Mouse (Mus musculus) limb, embryonic 11.5 days (tissue): ENCODE measurements around the gene Nol6. TPM values are rescaled to one million over a fixed set of nuclear protein-coding genes. Genes with fewer than 3 reads are reported as not detected.

Source experiments
- ATAC-seq: fragments of 200-750 bp; cut with Nextera tagmentation; 2 replicates; pipeline ENCODE4 v1.8.0; 2017; ENCODE audit warnings: low read depth; ENCODE audit not compliant: insufficient number of reproducible peaks, low FRiP score, low TSS enrichment
- DNase-seq: peaks from one replicate; pipeline ENCODE4 v3.0.0-alpha.2; 2015; ENCODE audit warnings: low spot score
- H3K27ac ChIP-seq: fragments of 300-500 bp; sonication (generic); replicated peaks from 2 replicates; pipeline ENCODE4 v1.5.1; 2014; ENCODE audit warnings: low read depth, mild to moderate bottlenecking, low read length
- H3K27me3 ChIP-seq: fragments of 300-500 bp; sonication (generic); 2 replicates; pipeline ENCODE4 v1.6.1; 2014; ENCODE audit warnings: mild to moderate bottlenecking, low read length, mixed read lengths; ENCODE audit not compliant: control insufficient read depth, insufficient read depth
- H3K36me3 ChIP-seq: fragments of 300-500 bp; sonication (generic); 2 replicates; pipeline ENCODE4 v1.6.1; 2014; ENCODE audit warnings: mild to moderate bottlenecking, low read length, moderate library complexity, mixed read lengths; ENCODE audit not compliant: control insufficient read depth, insufficient read depth
- H3K4me1 ChIP-seq: fragments of 300-500 bp; sonication (generic); 2 replicates; pipeline ENCODE4 v1.6.1; 2014; ENCODE audit warnings: low read length, mixed read lengths; ENCODE audit not compliant: control insufficient read depth, insufficient read depth
- H3K4me2 ChIP-seq: fragments of 300-500 bp; sonication (generic); 2 replicates; pipeline ENCODE4 v1.6.1; 2014; ENCODE audit warnings: low read depth, mild to moderate bottlenecking, moderate library complexity; ENCODE audit not compliant: severe bottlenecking
- H3K4me3 ChIP-seq: fragments of 300-500 bp; sonication (generic); 2 replicates; pipeline ENCODE4 v1.5.1; 2014; ENCODE audit warnings: low read depth, low read length
- H3K9ac ChIP-seq: fragments of 300-500 bp; sonication (generic); 2 replicates; pipeline ENCODE4 v1.6.1; 2014; ENCODE audit warnings: mild to moderate bottlenecking, low read length
- H3K9me3 ChIP-seq: fragments of 300-500 bp; sonication (generic); 2 replicates; pipeline ENCODE4 v1.6.1; 2016; ENCODE audit warnings: low read length; ENCODE audit not compliant: control insufficient read depth
- WGBS: fragments of 180-500 bp; shearing (Covaris S2); extraction: QIAGEN DNeasy Blood & Tissue Kit; methylation state at CpG from one replicate; pipeline ENCODE4 v1.1.7; 2014; 5-methylcytosine and 5-hydroxymethylcytosine counted together
- polyA plus RNA-seq: library from polyadenylated mRNA; unstranded; fragments of >200 nt; fragmentation: Nextera tagmentation; extraction: Ambion mirVana; gene quantifications from 2 replicates; pipeline ENCODE4 v1.2.1, GENCODE M21; 2014

Gene Nol6
- polyA plus RNA-seq, 1 experiment from 2014 or later, result 27.1 TPM

DNA sequence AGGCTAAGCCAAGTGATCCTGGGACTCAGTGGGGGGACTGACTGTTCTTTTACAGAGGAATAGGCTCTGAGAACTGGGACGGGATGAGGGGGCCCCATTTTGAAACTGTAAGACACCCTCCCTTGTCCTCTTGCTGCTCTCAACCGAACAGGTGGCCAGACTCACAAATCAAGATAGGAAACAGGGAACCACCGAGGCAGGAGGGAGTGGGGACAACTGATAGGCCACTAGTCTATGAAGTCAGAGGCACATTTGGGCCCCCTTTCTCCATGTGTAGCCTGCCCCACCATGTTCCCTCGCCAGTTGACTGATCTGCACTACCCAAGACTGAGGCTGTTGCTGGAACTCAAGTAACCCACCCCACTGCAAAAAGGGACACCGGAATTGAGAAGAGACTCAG is 27.5 kb downstream of the Nol6 start:
- no peak overlapping the region for H3K27ac ChIP-seq
- H3K9me3 ChIP-seq, result no peaks in the 10 kb centered on the region
- H3K36me3 ChIP-seq, result no peaks in the 10 kb centered on the region
- no peak for DNase-seq
- H3K27me3 ChIP-seq, result peaks cover 17% of the 10 kb centered on the region
- no peak for ATAC-seq
- H3K4me2 ChIP-seq, result no peak overlapping the region
- WGBS, result 70% methylated on average over 5 of the region's 5 CpGs
- H3K4me1 ChIP-seq, result peaks cover 10% of the 10 kb centered on the region
- no peak overlapping the region for H3K9ac ChIP-seq
- H3K4me3 ChIP-seq, result no peak overlapping the region

- no peak overlapping the region for H3K4me2 ChIP-seq
These were observed 28.1 kb downstream of the Nol6 start for GRCm38 (mm10) chr4:41096169-41096568.

GRCm38 (mm10) chr4:41094361-41094760 is 29.9 kb downstream of the Nol6 start:
- 87% methylated on average over 9 of the region's 9 CpGs for WGBS
- DNase-seq (no peak), ATAC-seq (no peak)
- Histone ChIP-seq H3K9ac (no peak overlapping the region), H3K4me3 (no peak overlapping the region), H3K9me3 (no peaks in the 10 kb centered on the region), H3K4me2 (no peak overlapping the region), H3K27ac (no peak overlapping the region), H3K4me1 (peaks cover 16% of the 10 kb centered on the region), H3K36me3 (no peaks in the 10 kb centered on the region), H3K27me3 (peaks cover 17% of the 10 kb centered on the region)

More at GRCm38 (mm10) chr4:41096169-41096568, 28.1 kb downstream of the Nol6 start:
- peaks cover 17% of the 10 kb centered on the region for H3K27me3 ChIP-seq
- ATAC-seq, result no peak
- no peak overlapping the region for H3K4me3 ChIP-seq
- no peak overlapping the region for H3K9ac ChIP-seq
- 39% methylated on average over 8 of the region's 8 CpGs for WGBS
- H3K9me3 ChIP-seq, result no peaks in the 10 kb centered on the region
- H3K36me3 ChIP-seq, result no peaks in the 10 kb centered on the region
- DNase-seq, result no peak
- H3K4me1 ChIP-seq, result peaks cover 16% of the 10 kb centered on the region
- H3K27ac ChIP-seq, result no peak overlapping the region

DNA sequence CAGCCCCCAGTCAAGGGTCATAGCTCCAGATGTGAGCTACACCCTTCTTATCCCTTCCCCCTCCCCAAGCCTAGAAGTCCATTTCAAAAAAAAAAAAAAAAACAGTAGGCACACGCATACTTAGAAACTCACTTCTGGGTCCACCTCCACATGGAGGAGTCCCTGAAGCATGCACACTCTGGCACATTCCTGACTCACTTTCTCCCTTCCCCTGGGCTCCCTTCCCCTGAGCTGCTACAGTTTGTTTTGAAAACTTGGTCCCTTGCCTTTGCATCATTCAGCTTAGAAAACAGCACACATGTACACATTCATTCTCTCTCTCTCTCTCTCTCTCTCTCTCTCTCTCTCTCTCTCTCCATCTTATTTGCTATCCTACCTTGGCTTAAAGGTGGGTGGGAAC is 31.3 kb downstream of the Nol6 start:
- DNase-seq (no peak), ATAC-seq (no peak)
- 55% methylated on average over 1 of the region's 1 CpGs for WGBS
- Histone ChIP-seq H3K36me3 (no peaks in the 10 kb centered on the region), H3K4me1 (peaks cover 9% of the 10 kb centered on the region), H3K4me3 (no peak overlapping the region), H3K27me3 (peaks cover 10% of the 10 kb centered on the region), H3K4me2 (no peak overlapping the region), H3K27ac (no peak overlapping the region), H3K9ac (no peak overlapping the region), H3K9me3 (no peaks in the 10 kb centered on the region)

GRCm38 (mm10) chr4:41091391-41091790 is 32.9 kb downstream of the Nol6 start:
- no peak for ATAC-seq
- Histone ChIP-seq H3K9ac (no peak overlapping the region), H3K27ac (no peak overlapping the region), H3K27me3 (no peaks in the 10 kb centered on the region), H3K9me3 (no peaks in the 10 kb centered on the region), H3K36me3 (no peaks in the 10 kb centered on the region), H3K4me3 (no peak overlapping the region), H3K4me1 (peaks cover 7% of the 10 kb centered on the region), H3K4me2 (no peak overlapping the region)
- no peak for DNase-seq
- WGBS, result 52% methylated on average over 3 of the region's 3 CpGs

DNA sequence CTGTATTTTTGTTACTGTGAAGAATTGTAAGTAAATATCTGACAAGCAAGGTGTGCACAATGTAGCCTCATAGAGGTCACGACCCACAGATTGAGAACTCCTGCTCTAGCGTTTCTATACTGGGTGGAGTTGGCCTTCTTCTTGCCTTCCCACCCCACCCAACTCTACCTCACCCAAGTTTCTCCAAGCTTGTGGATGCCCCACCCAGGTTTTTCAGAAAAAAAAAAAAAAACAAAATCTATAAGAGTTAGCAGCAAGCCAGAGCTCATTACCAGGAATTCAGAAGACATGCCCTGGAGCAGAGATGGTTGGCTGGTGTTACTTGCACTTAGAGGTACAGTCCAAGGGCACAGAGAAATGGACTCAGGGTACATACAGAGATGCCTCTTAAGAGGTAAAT is 34.5 kb downstream of the Nol6 start:
- 78% methylated on average over 2 of the region's 2 CpGs for WGBS
- DNase-seq, result no peak
- Histone ChIP-seq H3K27me3 (no peaks in the 10 kb centered on the region), H3K4me2 (no peak overlapping the region), H3K4me3 (no peak overlapping the region), H3K9ac (no peak overlapping the region), H3K27ac (0 out of 2 replicates have a peak overlapping the region, but pooled peaks have one; percentile 45), H3K36me3 (no peaks in the 10 kb centered on the region), H3K9me3 (no peaks in the 10 kb centered on the region), H3K4me1 (peaks cover 7% of the 10 kb centered on the region)
- ATAC-seq, result no peak

DNA sequence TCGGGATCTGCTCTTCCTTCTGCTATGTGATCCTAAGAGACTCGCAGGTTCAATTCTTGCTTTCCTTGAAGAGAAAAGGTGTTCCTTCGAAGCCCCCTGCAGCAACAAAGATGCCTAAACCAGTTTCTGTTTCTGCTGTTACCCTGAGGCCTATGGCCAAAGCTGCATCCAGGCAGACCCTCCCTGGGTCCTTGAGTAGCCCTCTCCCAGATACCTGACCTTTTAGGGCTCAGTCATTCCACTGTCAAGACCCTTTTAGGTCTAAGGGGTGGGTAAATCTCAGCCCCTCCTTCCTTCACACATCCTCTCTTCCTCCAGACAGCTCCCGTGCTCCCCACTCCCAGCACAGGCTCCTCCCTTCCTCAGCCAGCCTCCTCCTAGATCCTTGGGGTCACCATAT is 35.1 kb downstream of the Nol6 start:
- H3K9ac ChIP-seq, result no peak overlapping the region
- H3K4me1 ChIP-seq, result peaks cover 7% of the 10 kb centered on the region
- no peaks in the 10 kb centered on the region for H3K9me3 ChIP-seq
- no peaks in the 10 kb centered on the region for H3K36me3 ChIP-seq
- no peak overlapping the region for H3K4me3 ChIP-seq
- no peak overlapping the region for H3K27ac ChIP-seq
- no peak for DNase-seq
- H3K4me2 ChIP-seq, result no peak overlapping the region
- ATAC-seq, result no peak
- WGBS, result 84% methylated on average over 4 of the region's 4 CpGs
- no peaks in the 10 kb centered on the region for H3K27me3 ChIP-seq

DNA sequence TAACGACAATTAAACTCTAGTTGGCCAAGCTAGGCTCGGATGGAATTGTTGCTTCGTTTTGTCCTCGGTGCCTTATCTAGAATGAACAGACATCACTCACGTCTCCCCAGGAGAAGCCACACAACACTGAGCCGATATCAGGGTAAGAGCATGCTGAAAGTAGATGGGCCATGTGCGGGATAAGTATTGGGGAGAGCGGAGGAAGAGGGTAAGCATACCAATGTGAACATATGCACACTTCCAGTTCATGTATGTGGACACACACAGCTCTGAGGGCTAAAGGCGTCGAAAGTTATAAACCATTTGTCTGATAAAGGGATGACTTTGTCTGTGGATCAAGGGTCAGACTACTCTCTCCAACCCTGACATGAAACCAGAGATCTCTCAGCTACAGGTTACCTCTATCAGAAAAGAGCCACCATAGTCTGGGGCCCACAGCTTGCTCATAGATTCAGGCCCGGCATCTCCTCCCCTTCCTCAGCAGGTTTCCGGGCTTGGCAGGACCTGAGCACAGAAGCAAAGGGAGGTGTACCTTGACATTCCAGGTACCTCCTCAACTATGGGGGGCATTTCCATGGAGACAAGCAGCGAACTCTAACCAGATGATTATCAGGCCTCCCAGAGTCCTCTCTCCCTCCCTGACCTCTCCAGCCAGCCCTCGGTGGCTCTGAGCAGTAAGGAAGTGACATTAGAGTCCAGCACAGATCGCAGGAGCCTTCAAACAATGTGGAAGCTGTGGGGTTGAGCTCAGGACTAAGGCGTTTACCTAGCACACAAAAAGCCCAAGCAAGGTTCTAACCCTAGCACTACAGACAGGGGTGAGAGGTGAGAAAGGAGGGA is 36.6 kb downstream of the Nol6 start:
- no peak for ATAC-seq
- H3K4me1 ChIP-seq, result peaks cover 7% of the 10 kb centered on the region

More for the DNA sequence above, 36.6 kb downstream of the Nol6 start:
- Histone ChIP-seq H3K36me3 (no peaks in the 10 kb centered on the region), H3K27ac (no peak overlapping the region), H3K27me3 (no peaks in the 10 kb centered on the region), H3K9ac (no peak overlapping the region), H3K4me3 (no peak overlapping the region), H3K9me3 (no peaks in the 10 kb centered on the region), H3K4me2 (no peak overlapping the region)
- WGBS, result 87% methylated on average over 16 of the region's 16 CpGs
- DNase-seq, result no peak
